Mouse (Mus musculus): ENCODE measurements around the gene Brsk1. TPM values are rescaled to one million over a fixed set of nuclear protein-coding genes. Genes with fewer than 3 reads are reported as not detected.

Brsk1 gene
- 0.94 and 1.3 TPM in 2 replicates for polyA plus RNA-seq (2015; fragmentation: Nextera tagmentation; extraction: Ambion mirVana)

GRCm38 (mm10) chr7:4690387-4690786 lies at the start of gene Brsk1:
Gene Brsk1 (plus strand): TSS chr7:4690604.
- Histone ChIP-seq H3K27me3 (replicated peaks) (no peaks in the 10 kb centered on the region), H3K36me3 (peaks cover 7% of the 10 kb centered on the region), H3K27ac (peak within 1 kb of the TSS; percentile 84), H3K9ac (peak within 1 kb of the TSS; percentile 92), H3K4me2 (peak within 1 kb of the TSS; percentile 88), H3K4me1 (no peaks in the 10 kb centered on the region), H3K4me3 (replicated peaks) (peak within 1 kb of the TSS; percentile 73), H3K9me3 (no peaks in the 10 kb centered on the region)
- peak; percentile 48 for ATAC-seq (ENCODE audit: insufficient read depth, low FRiP score, low read depth)
- 4% methylated on average over 5 of the region's 18 CpGs for WGBS

- Histone ChIP-seq H3K27me3 (replicated peaks) (no peaks in the 10 kb centered on the region), H3K4me1 (no peaks in the 10 kb centered on the region), H3K4me2 (no peak overlapping the region), H3K36me3 (peaks cover 61% of the 10 kb centered on the region), H3K27ac (no peak overlapping the region), H3K9ac (no peak overlapping the region), H3K9me3 (no peaks in the 10 kb centered on the region), H3K4me3 (replicated peaks) (no peak overlapping the region)
- 82% methylated on average over 11 of the region's 11 CpGs for WGBS
- no peak for ATAC-seq (ENCODE audit: insufficient read depth, low FRiP score, low read depth)
Measured at GRCm38 (mm10) chr7:4641155-4641554, 49.2 kb upstream of the Brsk1 start.

GRCm38 (mm10) chr7:4641956-4642355 lies 48.4 kb upstream of the Brsk1 start:
- WGBS: 76% methylated on average over 7 of the region's 7 CpGs
- no peak for ATAC-seq (ENCODE audit: insufficient read depth, low FRiP score, low read depth)
- no peaks in the 10 kb centered on the region for H3K4me1 ChIP-seq
- no peak overlapping the region for H3K27ac ChIP-seq
- no peak overlapping the region for H3K4me2 ChIP-seq
- no peaks in the 10 kb centered on the region for H3K9me3 ChIP-seq
- H3K9ac ChIP-seq: no peak overlapping the region
- no peak overlapping the region for H3K4me3 ChIP-seq (replicated peaks)
- H3K36me3 ChIP-seq: peaks cover 68% of the 10 kb centered on the region
- H3K27me3 ChIP-seq (replicated peaks): no peaks in the 10 kb centered on the region

- H3K4me2 ChIP-seq: no peak overlapping the region
- 96% methylated on average over 6 of the region's 6 CpGs for WGBS
- H3K27ac ChIP-seq: no peak overlapping the region
- H3K9ac ChIP-seq: no peak overlapping the region
- ATAC-seq (ENCODE audit: insufficient read depth, low FRiP score, low read depth): no peak
- H3K9me3 ChIP-seq: no peaks in the 10 kb centered on the region
- H3K27me3 ChIP-seq (replicated peaks): no peaks in the 10 kb centered on the region
- no peaks in the 10 kb centered on the region for H3K4me1 ChIP-seq
- no peak overlapping the region for H3K4me3 ChIP-seq (replicated peaks)
- peaks cover 65% of the 10 kb centered on the region for H3K36me3 ChIP-seq
Measured at GRCm38 (mm10) chr7:4643225-4643624, 47.2 kb upstream of the Brsk1 start.

GRCm38 (mm10) chr7:4646806-4647205 lies 43.6 kb upstream of the Brsk1 start:
- no peak overlapping the region for H3K4me2 ChIP-seq
- H3K27me3 ChIP-seq (replicated peaks): no peaks in the 10 kb centered on the region
- no peaks in the 10 kb centered on the region for H3K4me1 ChIP-seq
- H3K9me3 ChIP-seq: no peaks in the 10 kb centered on the region
- H3K36me3 ChIP-seq: peaks cover 38% of the 10 kb centered on the region
- ATAC-seq (ENCODE audit: insufficient read depth, low FRiP score, low read depth): no peak
- no peak overlapping the region for H3K27ac ChIP-seq
- H3K4me3 ChIP-seq (replicated peaks): no peak overlapping the region
- 88% methylated on average over 3 of the region's 3 CpGs for WGBS
- no peak overlapping the region for H3K9ac ChIP-seq

GRCm38 (mm10) chr7:4647291-4647690 lies 43.1 kb upstream of the Brsk1 start:
- WGBS: 40% methylated on average over 6 of the region's 6 CpGs
- Histone ChIP-seq H3K27ac (no peak overlapping the region), H3K27me3 (replicated peaks) (no peaks in the 10 kb centered on the region), H3K9me3 (no peaks in the 10 kb centered on the region), H3K36me3 (peaks cover 34% of the 10 kb centered on the region), H3K9ac (no peak overlapping the region), H3K4me1 (no peaks in the 10 kb centered on the region), H3K4me2 (no peak overlapping the region), H3K4me3 (replicated peaks) (no peak overlapping the region)
- ATAC-seq (ENCODE audit: insufficient read depth, low FRiP score, low read depth): no peak

- Histone ChIP-seq H3K36me3 (peaks cover 28% of the 10 kb centered on the region), H3K4me1 (0 out of 2 replicates have a peak, but pooled peaks cover 4% of the 10 kb centered on the region), H3K4me2 (no peak overlapping the region), H3K27ac (no peak overlapping the region), H3K9ac (no peak overlapping the region), H3K9me3 (no peaks in the 10 kb centered on the region), H3K4me3 (replicated peaks) (no peak overlapping the region), H3K27me3 (replicated peaks) (no peaks in the 10 kb centered on the region)
- WGBS: 88% methylated on average over 2 of the region's 2 CpGs
- ATAC-seq (ENCODE audit: insufficient read depth, low FRiP score, low read depth): no peak
Measured at GRCm38 (mm10) chr7:4647992-4648391, 42.4 kb upstream of the Brsk1 start.

- Histone ChIP-seq H3K9me3 (no peaks in the 10 kb centered on the region), H3K4me1 (peaks cover 27% of the 10 kb centered on the region), H3K9ac (no peak overlapping the region), H3K27ac (no peak overlapping the region), H3K36me3 (peaks cover 12% of the 10 kb centered on the region; the same call in 1 of the 2 replicates), H3K4me2 (no peak overlapping the region), H3K4me3 (replicated peaks) (no peak overlapping the region), H3K27me3 (replicated peaks) (no peaks in the 10 kb centered on the region)
- 69% methylated on average over 8 of the region's 8 CpGs for WGBS
- no peak for ATAC-seq (ENCODE audit: insufficient read depth, low FRiP score, low read depth)
Measured at GRCm38 (mm10) chr7:4651581-4651980, 38.8 kb upstream of the Brsk1 start.

- Histone ChIP-seq H3K9ac (no peak overlapping the region), H3K36me3 (0 out of 2 replicates have a peak, but pooled peaks cover 9% of the 10 kb centered on the region), H3K4me1 (peaks cover 38% of the 10 kb centered on the region), H3K27me3 (replicated peaks) (no peaks in the 10 kb centered on the region), H3K27ac (no peak overlapping the region), H3K4me3 (replicated peaks) (no peak overlapping the region), H3K9me3 (no peaks in the 10 kb centered on the region), H3K4me2 (no peak overlapping the region)
- ATAC-seq (ENCODE audit: insufficient read depth, low FRiP score, low read depth): no peak
- 80% methylated on average over 5 of the region's 5 CpGs for WGBS
Measured at GRCm38 (mm10) chr7:4652726-4653125, 37.7 kb upstream of the Brsk1 start.

GRCm38 (mm10) chr7:4653351-4653750 lies 37.1 kb upstream of the Brsk1 start:
- Histone ChIP-seq H3K27ac (0 out of 2 replicates have a peak overlapping the region, but pooled peaks have one; percentile 35), H3K9me3 (no peaks in the 10 kb centered on the region), H3K27me3 (replicated peaks) (no peaks in the 10 kb centered on the region), H3K36me3 (0 out of 2 replicates have a peak, but pooled peaks cover 9% of the 10 kb centered on the region), H3K4me2 (no peak overlapping the region), H3K4me1 (peaks cover 42% of the 10 kb centered on the region), H3K9ac (no peak overlapping the region), H3K4me3 (replicated peaks) (no peak overlapping the region)
- 73% methylated on average over 5 of the region's 5 CpGs for WGBS
- ATAC-seq (ENCODE audit: insufficient read depth, low FRiP score, low read depth): no peak

GRCm38 (mm10) chr7:4653780-4654179 lies 36.6 kb upstream of the Brsk1 start:
- no peak for ATAC-seq (ENCODE audit: insufficient read depth, low FRiP score, low read depth)
- Histone ChIP-seq H3K4me1 (peaks cover 42% of the 10 kb centered on the region), H3K9me3 (no peaks in the 10 kb centered on the region), H3K9ac (no peak overlapping the region), H3K27ac (peak overlapping the region; percentile 62), H3K27me3 (replicated peaks) (no peaks in the 10 kb centered on the region), H3K4me3 (replicated peaks) (no peak overlapping the region), H3K4me2 (peak overlapping the region; percentile 29; the same call in 1 of the 2 replicates), H3K36me3 (0 out of 2 replicates have a peak, but pooled peaks cover 9% of the 10 kb centered on the region)
- WGBS: 75% methylated on average over 7 of the region's 7 CpGs

- no peak for ATAC-seq (ENCODE audit: insufficient read depth, low FRiP score, low read depth)
- Histone ChIP-seq H3K9ac (no peak overlapping the region), H3K9me3 (no peaks in the 10 kb centered on the region), H3K27ac (peak overlapping the region; percentile 62), H3K4me3 (replicated peaks) (no peak overlapping the region), H3K4me2 (peak overlapping the region; percentile 29; the same call in 1 of the 2 replicates), H3K36me3 (0 out of 2 replicates have a peak, but pooled peaks cover 9% of the 10 kb centered on the region), H3K4me1 (peaks cover 42% of the 10 kb centered on the region), H3K27me3 (replicated peaks) (no peaks in the 10 kb centered on the region)
- WGBS: 82% methylated on average over 2 of the region's 2 CpGs
Measured at GRCm38 (mm10) chr7:4654221-4654620, 36.2 kb upstream of the Brsk1 start.

GRCm38 (mm10) chr7:4655393-4655792 lies 35.0 kb upstream of the Brsk1 start:
- Histone ChIP-seq H3K4me3 (replicated peaks) (no peak overlapping the region), H3K9me3 (no peaks in the 10 kb centered on the region), H3K4me2 (no peak overlapping the region), H3K9ac (no peak overlapping the region), H3K36me3 (0 out of 2 replicates have a peak, but pooled peaks cover 9% of the 10 kb centered on the region), H3K4me1 (peaks cover 46% of the 10 kb centered on the region), H3K27ac (no peak overlapping the region), H3K27me3 (replicated peaks) (no peaks in the 10 kb centered on the region)
- ATAC-seq (ENCODE audit: insufficient read depth, low FRiP score, low read depth): no peak
- WGBS: 77% methylated on average over 4 of the region's 4 CpGs
